Mouse (Mus musculus): ENCODE measurements around the gene Tnrc6c. TPM values are rescaled to one million over a fixed set of nuclear protein-coding genes. Genes with fewer than 3 reads are reported as not detected.

Tnrc6c gene
- total and polyA plus RNA-seq, 2 experiments from 2014 or later, result 26.5 to 79.8 TPM

GRCm38 (mm10) chr11:117688603-117689002, 34.5 kb downstream of the Tnrc6c start:
- ATAC-seq (ENCODE audit: low FRiP score), result no peak
- Histone ChIP-seq H3K9me3 (ENCODE audit: low read length) (no peaks in the 10 kb centered on the region), H3K27ac (ENCODE audit: low read depth, low read length) (no peak overlapping the region), H3K4me3 (ENCODE audit: low read depth, low read length) (no peak overlapping the region), H3K36me3 (ENCODE audit: insufficient read depth, low read length) (no peaks in the 10 kb centered on the region), H3K27me3 (ENCODE audit: insufficient read depth, low read length) (no peaks in the 10 kb centered on the region), H3K4me2 (ENCODE audit: low read depth, low read length, poor library complexity, severe bottlenecking) (no peak overlapping the region), H3K4me1 (ENCODE audit: insufficient read depth, low read length) (peaks cover 3% of the 10 kb centered on the region; the same call in 1 of the 2 replicates), H3K9ac (replicated peaks; ENCODE audit: low read length, poor library complexity, severe bottlenecking) (no peak overlapping the region)
- DNase-seq (ENCODE audit: low spot score), result no peak
- no peak for TF ChIP-seq CTCF (IDR thresholded peaks at IDR 0.05)
- 80% methylated on average over 2 of the region's 2 CpGs for WGBS

GRCm38 (mm10) chr11:117691311-117691710, 37.2 kb downstream of the Tnrc6c start:
- H3K27ac ChIP-seq (ENCODE audit: low read depth, low read length), result no peak overlapping the region
- no peaks in the 10 kb centered on the region for H3K36me3 ChIP-seq (ENCODE audit: insufficient read depth, low read length)
- no peak for ATAC-seq (ENCODE audit: low FRiP score)

GRCm38 (mm10) chr11:117694050-117694449, 40.0 kb downstream of the Tnrc6c start:
- no peak overlapping the region for H3K4me3 ChIP-seq (ENCODE audit: low read depth, low read length)

More at GRCm38 (mm10) chr11:117691311-117691710, 37.2 kb downstream of the Tnrc6c start:
- peaks cover 1% of the 10 kb centered on the region; the same call in 1 of the 2 replicates for H3K4me1 ChIP-seq (ENCODE audit: insufficient read depth, low read length)
- no peak overlapping the region for H3K4me3 ChIP-seq (ENCODE audit: low read depth, low read length)
- H3K9me3 ChIP-seq (ENCODE audit: low read length), result no peaks in the 10 kb centered on the region
- TF ChIP-seq CTCF (IDR thresholded peaks at IDR 0.05), result no peak
- H3K4me2 ChIP-seq (ENCODE audit: low read depth, low read length, poor library complexity, severe bottlenecking), result no peak overlapping the region
- no peaks in the 10 kb centered on the region for H3K27me3 ChIP-seq (ENCODE audit: insufficient read depth, low read length)
- DNase-seq (ENCODE audit: low spot score), result no peak
- no peak overlapping the region for H3K9ac ChIP-seq (replicated peaks; ENCODE audit: low read length, poor library complexity, severe bottlenecking)

GRCm38 (mm10) chr11:117696585-117696984, 42.5 kb downstream of the Tnrc6c start:
- 65% methylated on average over 6 of the region's 6 CpGs for WGBS
- no peak for DNase-seq (ENCODE audit: low spot score)
- Histone ChIP-seq H3K4me1 (ENCODE audit: insufficient read depth, low read length) (peaks cover 10% of the 10 kb centered on the region; the same call in 1 of the 2 replicates), H3K27ac (ENCODE audit: low read depth, low read length) (no peak overlapping the region), H3K9ac (replicated peaks; ENCODE audit: low read length, poor library complexity, severe bottlenecking) (no peak overlapping the region), H3K27me3 (ENCODE audit: insufficient read depth, low read length) (no peaks in the 10 kb centered on the region), H3K4me2 (ENCODE audit: low read depth, low read length, poor library complexity, severe bottlenecking) (no peak overlapping the region), H3K9me3 (ENCODE audit: low read length) (no peaks in the 10 kb centered on the region), H3K4me3 (ENCODE audit: low read depth, low read length) (no peak overlapping the region), H3K36me3 (ENCODE audit: insufficient read depth, low read length) (no peaks in the 10 kb centered on the region)
- ATAC-seq (ENCODE audit: low FRiP score), result no peak
- TF ChIP-seq CTCF (IDR thresholded peaks at IDR 0.05), result no peak

More at GRCm38 (mm10) chr11:117694050-117694449, 40.0 kb downstream of the Tnrc6c start:
- no peak for ATAC-seq (ENCODE audit: low FRiP score)
- H3K9ac ChIP-seq (replicated peaks; ENCODE audit: low read length, poor library complexity, severe bottlenecking), result no peak overlapping the region
- no peak overlapping the region for H3K4me2 ChIP-seq (ENCODE audit: low read depth, low read length, poor library complexity, severe bottlenecking)
- no peaks in the 10 kb centered on the region for H3K27me3 ChIP-seq (ENCODE audit: insufficient read depth, low read length)
- no peaks in the 10 kb centered on the region for H3K36me3 ChIP-seq (ENCODE audit: insufficient read depth, low read length)
- 63% methylated on average over 5 of the region's 5 CpGs for WGBS
- TF ChIP-seq CTCF (IDR thresholded peaks at IDR 0.05), result no peak
- H3K27ac ChIP-seq (ENCODE audit: low read depth, low read length), result no peak overlapping the region
- H3K4me1 ChIP-seq (ENCODE audit: insufficient read depth, low read length), result peaks cover 10% of the 10 kb centered on the region; the same call in 1 of the 2 replicates
- DNase-seq (ENCODE audit: low spot score), result no peak
- no peaks in the 10 kb centered on the region for H3K9me3 ChIP-seq (ENCODE audit: low read length)

- Histone ChIP-seq H3K36me3 (ENCODE audit: insufficient read depth, low read length) (no peaks in the 10 kb centered on the region), H3K9me3 (ENCODE audit: low read length) (no peaks in the 10 kb centered on the region), H3K27ac (ENCODE audit: low read depth, low read length) (no peak overlapping the region), H3K4me2 (ENCODE audit: low read depth, low read length, poor library complexity, severe bottlenecking) (no peak overlapping the region), H3K4me3 (ENCODE audit: low read depth, low read length) (no peak overlapping the region), H3K27me3 (ENCODE audit: insufficient read depth, low read length) (no peaks in the 10 kb centered on the region), H3K4me1 (ENCODE audit: insufficient read depth, low read length) (peaks cover 10% of the 10 kb centered on the region; the same call in 1 of the 2 replicates), H3K9ac (replicated peaks; ENCODE audit: low read length, poor library complexity, severe bottlenecking) (no peak overlapping the region)
- TF ChIP-seq CTCF (IDR thresholded peaks at IDR 0.05), result no peak
- DNase-seq (ENCODE audit: low spot score) (no peak), ATAC-seq (ENCODE audit: low FRiP score) (no peak)
- WGBS, result 60% methylated on average over 4 of the region's 4 CpGs
Observed at GRCm38 (mm10) chr11:117700871-117701270, 46.8 kb downstream of the Tnrc6c start.

GRCm38 (mm10) chr11:117706267-117706666, 52.2 kb downstream of the Tnrc6c start:
- no peak overlapping the region for H3K9ac ChIP-seq (replicated peaks; ENCODE audit: low read length, poor library complexity, severe bottlenecking)
- TF ChIP-seq CTCF (IDR thresholded peaks at IDR 0.05), result no peak
- H3K4me2 ChIP-seq (ENCODE audit: low read depth, low read length, poor library complexity, severe bottlenecking), result no peak overlapping the region
- no peak overlapping the region for H3K27ac ChIP-seq (ENCODE audit: low read depth, low read length)
- ATAC-seq (ENCODE audit: low FRiP score) (no peak), DNase-seq (ENCODE audit: low spot score) (no peak)
- no peaks in the 10 kb centered on the region for H3K36me3 ChIP-seq (ENCODE audit: insufficient read depth, low read length)
- H3K4me3 ChIP-seq (ENCODE audit: low read depth, low read length), result no peak overlapping the region
- no peaks in the 10 kb centered on the region for H3K27me3 ChIP-seq (ENCODE audit: insufficient read depth, low read length)
- no peaks in the 10 kb centered on the region for H3K9me3 ChIP-seq (ENCODE audit: low read length)
- H3K4me1 ChIP-seq (ENCODE audit: insufficient read depth, low read length), result no peaks in the 10 kb centered on the region
- WGBS, result 92% methylated on average over 2 of the region's 2 CpGs

All from midbrain, postnatal 0 days (tissue).